Mouse (Mus musculus): ENCODE measurements around the gene Klrc2.
"Not testable (repeated sequence)": the region's sequence is repeated elsewhere in the genome, so short reads cannot be mapped to it uniquely, and the experiment has no call there.

DNA sequence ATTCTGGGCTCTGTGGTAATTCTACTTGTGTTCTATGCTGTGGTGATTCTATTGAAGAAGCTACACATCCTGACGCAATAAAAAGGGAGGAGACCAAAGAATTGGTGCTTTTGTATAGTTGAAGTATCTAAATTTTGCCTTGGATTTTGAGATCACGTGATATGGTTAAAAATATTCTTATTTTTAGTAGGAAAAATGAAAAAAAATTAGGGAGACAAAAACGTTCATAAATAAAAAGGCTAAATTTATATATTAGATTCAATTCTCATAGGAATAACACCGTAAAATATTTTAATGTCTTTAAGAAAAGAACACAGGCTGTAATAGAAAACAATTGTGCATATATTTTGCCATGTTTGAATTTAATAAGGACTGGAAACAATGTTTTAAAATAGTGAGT lies at the start of gene Klrc2:
- not testable (repeated sequence) for TF ChIP-seq MAFK (IDR thresholded peaks at IDR 0.05; ENCODE audit: insufficient replicate concordance, low read length); ZNF384 (IDR thresholded peaks at IDR 0.05; ENCODE audit: low read depth, low read length); POLR2A (IDR thresholded peaks at IDR 0.05; ENCODE audit: low read depth, low read length); HCFC1 (IDR thresholded peaks at IDR 0.05; ENCODE audit: low read depth, low read length); NRF1 (IDR thresholded peaks at IDR 0.05; ENCODE audit: low read depth, low read length); CTCF (conservative IDR thresholded peaks at IDR 0.05 in 1 of 2, IDR thresholded peaks at IDR 0.05 in 1 of 2; ENCODE audit: low read depth in 2 of 2, low read length in 2 of 2); JUN (IDR thresholded peaks at IDR 0.05; ENCODE audit: insufficient read depth, low read depth, low read length); TCF12 (IDR thresholded peaks at IDR 0.05; ENCODE audit: low read depth, low read length); UBTF (IDR thresholded peaks at IDR 0.05; ENCODE audit: low read depth, low read length)

Data from CH12.LX (cell line).